Mouse (Mus musculus): ENCODE measurements around the gene Hpcal4. TPM values are rescaled to one million over a fixed set of nuclear protein-coding genes. Genes with fewer than 3 reads are reported as not detected.

The Hpcal4 gene
- polyA plus RNA-seq, 1 experiment from 2014 or later = 1.0 TPM

- no peak for ATAC-seq (ENCODE audit: low FRiP score, low TSS enrichment)
- no peaks in the 10 kb centered on the region for H3K36me3 ChIP-seq (ENCODE audit: control insufficient read depth, insufficient read depth, low read length)
- no peak overlapping the region for H3K4me3 ChIP-seq (ENCODE audit: low read length)
- H3K4me2 ChIP-seq (replicated peaks; ENCODE audit: low read depth, low read length) = no peak overlapping the region
- H3K4me1 ChIP-seq (ENCODE audit: control insufficient read depth, insufficient read depth, low read length) = no peaks in the 10 kb centered on the region
- no peaks in the 10 kb centered on the region for H3K9me3 ChIP-seq (ENCODE audit: control insufficient read depth, low read length)
- H3K9ac ChIP-seq (ENCODE audit: low read depth, low read length) = no peak overlapping the region
- H3K27ac ChIP-seq (ENCODE audit: low read depth, low read length) = no peak overlapping the region
- H3K27me3 ChIP-seq (ENCODE audit: control insufficient read depth, insufficient read depth, low read length) = no peaks in the 10 kb centered on the region
- WGBS = 87% methylated on average over 11 of the region's 11 CpGs
Observed at GRCm38 (mm10) chr4:123193791-123194190, 10.8 kb downstream of the Hpcal4 start.

GRCm38 (mm10) chr4:123196695-123197094 lies 13.7 kb downstream of the Hpcal4 start:
- H3K4me2 ChIP-seq (replicated peaks; ENCODE audit: low read depth, low read length) = no peak overlapping the region
- 53% methylated on average over 6 of the region's 6 CpGs for WGBS
- H3K27ac ChIP-seq (ENCODE audit: low read depth, low read length) = no peak overlapping the region
- no peaks in the 10 kb centered on the region for H3K36me3 ChIP-seq (ENCODE audit: control insufficient read depth, insufficient read depth, low read length)
- no peak overlapping the region for H3K4me3 ChIP-seq (ENCODE audit: low read length)
- H3K27me3 ChIP-seq (ENCODE audit: control insufficient read depth, insufficient read depth, low read length) = peaks cover 13% of the 10 kb centered on the region
- no peaks in the 10 kb centered on the region for H3K9me3 ChIP-seq (ENCODE audit: control insufficient read depth, low read length)
- peaks cover 7% of the 10 kb centered on the region; the same call in 1 of the 2 replicates for H3K4me1 ChIP-seq (ENCODE audit: control insufficient read depth, insufficient read depth, low read length)
- H3K9ac ChIP-seq (ENCODE audit: low read depth, low read length) = no peak overlapping the region
- no peak for ATAC-seq (ENCODE audit: low FRiP score, low TSS enrichment)

GRCm38 (mm10) chr4:123200771-123201185 lies 17.8 kb downstream of the Hpcal4 start:
- WGBS = 2% methylated on average over 15 of the region's 15 CpGs
- Histone ChIP-seq H3K9me3 (ENCODE audit: control insufficient read depth, low read length) (no peaks in the 10 kb centered on the region), H3K4me2 (replicated peaks; ENCODE audit: low read depth, low read length) (peak overlapping the region; percentile 88), H3K36me3 (ENCODE audit: control insufficient read depth, insufficient read depth, low read length) (no peaks in the 10 kb centered on the region), H3K4me1 (ENCODE audit: control insufficient read depth, insufficient read depth, low read length) (peaks cover 7% of the 10 kb centered on the region; the same call in 1 of the 2 replicates), H3K9ac (ENCODE audit: low read depth, low read length) (no peak overlapping the region), H3K27me3 (ENCODE audit: control insufficient read depth, insufficient read depth, low read length) (peaks cover 27% of the 10 kb centered on the region), H3K27ac (ENCODE audit: low read depth, low read length) (no peak overlapping the region), H3K4me3 (ENCODE audit: low read length) (peak overlapping the region; percentile 42)
- peak; percentile 42; the same call in 1 of the 2 replicates for ATAC-seq (ENCODE audit: low FRiP score, low TSS enrichment)

GRCm38 (mm10) chr4:123201186-123202093 lies 18.4 kb downstream of the Hpcal4 start, which contains the start of gene Nt5c1a:
Nt5c1a (plus strand) TSS chr4:123201504.
- Histone ChIP-seq H3K4me3 (ENCODE audit: low read length) (peak within 1 kb of the TSS; percentile 42), H3K9me3 (ENCODE audit: control insufficient read depth, low read length) (no peaks in the 10 kb centered on the region), H3K4me2 (replicated peaks; ENCODE audit: low read depth, low read length) (peak within 1 kb of the TSS; percentile 88), H3K27ac (ENCODE audit: low read depth, low read length) (no peak within 1 kb of the TSS), H3K4me1 (ENCODE audit: control insufficient read depth, insufficient read depth, low read length) (peaks cover 7% of the 10 kb centered on the region; the same call in 1 of the 2 replicates), H3K27me3 (ENCODE audit: control insufficient read depth, insufficient read depth, low read length) (peaks cover 27% of the 10 kb centered on the region), H3K36me3 (ENCODE audit: control insufficient read depth, insufficient read depth, low read length) (no peaks in the 10 kb centered on the region), H3K9ac (ENCODE audit: low read depth, low read length) (peak within 1 kb of the TSS; percentile 52)
- WGBS = under 1% methylated on average over 58 of the region's 58 CpGs
- peak; percentile 54; the same call in 1 of the 2 replicates for ATAC-seq (ENCODE audit: low FRiP score, low TSS enrichment)

GRCm38 (mm10) chr4:123202094-123202420 lies 19.0 kb downstream of the Hpcal4 start:
- WGBS = 13% methylated on average over 8 of the region's 8 CpGs
- H3K27me3 ChIP-seq (ENCODE audit: control insufficient read depth, insufficient read depth, low read length) = peaks cover 27% of the 10 kb centered on the region
- peaks cover 7% of the 10 kb centered on the region; the same call in 1 of the 2 replicates for H3K4me1 ChIP-seq (ENCODE audit: control insufficient read depth, insufficient read depth, low read length)
- no peaks in the 10 kb centered on the region for H3K36me3 ChIP-seq (ENCODE audit: control insufficient read depth, insufficient read depth, low read length)
- H3K4me3 ChIP-seq (ENCODE audit: low read length) = peak overlapping the region; percentile 42
- H3K9ac ChIP-seq (ENCODE audit: low read depth, low read length) = no peak overlapping the region
- peak overlapping the region; percentile 88 for H3K4me2 ChIP-seq (replicated peaks; ENCODE audit: low read depth, low read length)
- no peak overlapping the region for H3K27ac ChIP-seq (ENCODE audit: low read depth, low read length)
- ATAC-seq (ENCODE audit: low FRiP score, low TSS enrichment) = no peak
- H3K9me3 ChIP-seq (ENCODE audit: control insufficient read depth, low read length) = no peaks in the 10 kb centered on the region

GRCm38 (mm10) chr4:123207337-123207736 lies 24.3 kb downstream of the Hpcal4 start:
- Histone ChIP-seq H3K9ac (ENCODE audit: low read depth, low read length) (no peak overlapping the region), H3K4me3 (ENCODE audit: low read length) (no peak overlapping the region), H3K4me2 (replicated peaks; ENCODE audit: low read depth, low read length) (no peak overlapping the region), H3K27me3 (ENCODE audit: control insufficient read depth, insufficient read depth, low read length) (peaks cover 9% of the 10 kb centered on the region), H3K27ac (ENCODE audit: low read depth, low read length) (no peak overlapping the region), H3K9me3 (ENCODE audit: control insufficient read depth, low read length) (no peaks in the 10 kb centered on the region), H3K4me1 (ENCODE audit: control insufficient read depth, insufficient read depth, low read length) (no peaks in the 10 kb centered on the region; the same call in 1 of the 2 replicates), H3K36me3 (ENCODE audit: control insufficient read depth, insufficient read depth, low read length) (no peaks in the 10 kb centered on the region)
- no peak for ATAC-seq (ENCODE audit: low FRiP score, low TSS enrichment)
- 84% methylated on average over 5 of the region's 5 CpGs for WGBS

- H3K9me3 ChIP-seq (ENCODE audit: control insufficient read depth, low read length) = no peaks in the 10 kb centered on the region
- H3K27ac ChIP-seq (ENCODE audit: low read depth, low read length) = no peak overlapping the region
- whole genome bisulfite sequencing = 63% methylated on average over 8 of the region's 8 CpGs
- no peak overlapping the region for H3K9ac ChIP-seq (ENCODE audit: low read depth, low read length)
- H3K4me1 ChIP-seq (ENCODE audit: control insufficient read depth, insufficient read depth, low read length) = no peaks in the 10 kb centered on the region; the same call in 1 of the 2 replicates
- no peak overlapping the region for H3K4me3 ChIP-seq (ENCODE audit: low read length)
- no peak for ATAC-seq (ENCODE audit: low FRiP score, low TSS enrichment)
- H3K27me3 ChIP-seq (ENCODE audit: control insufficient read depth, insufficient read depth, low read length) = no peaks in the 10 kb centered on the region
- no peak overlapping the region for H3K4me2 ChIP-seq (replicated peaks; ENCODE audit: low read depth, low read length)
- no peaks in the 10 kb centered on the region for H3K36me3 ChIP-seq (ENCODE audit: control insufficient read depth, insufficient read depth, low read length)
Observed at GRCm38 (mm10) chr4:123210996-123211395, 28.0 kb downstream of the Hpcal4 start.

- Histone ChIP-seq H3K4me2 (replicated peaks; ENCODE audit: low read depth, low read length) (no peak overlapping the region), H3K27ac (ENCODE audit: low read depth, low read length) (no peak overlapping the region), H3K27me3 (ENCODE audit: control insufficient read depth, insufficient read depth, low read length) (no peaks in the 10 kb centered on the region), H3K4me1 (ENCODE audit: control insufficient read depth, insufficient read depth, low read length) (no peaks in the 10 kb centered on the region; the same call in 1 of the 2 replicates), H3K36me3 (ENCODE audit: control insufficient read depth, insufficient read depth, low read length) (no peaks in the 10 kb centered on the region), H3K9me3 (ENCODE audit: control insufficient read depth, low read length) (no peaks in the 10 kb centered on the region), H3K9ac (ENCODE audit: low read depth, low read length) (no peak overlapping the region), H3K4me3 (ENCODE audit: low read length) (no peak overlapping the region)
- ATAC-seq (ENCODE audit: low FRiP score, low TSS enrichment) = 0 out of 2 replicates have a peak, but pooled peaks have one; percentile 43
- WGBS = 45% methylated on average over 5 of the region's 5 CpGs
Observed at GRCm38 (mm10) chr4:123211453-123211852, 28.4 kb downstream of the Hpcal4 start.

- Histone ChIP-seq H3K27me3 (ENCODE audit: control insufficient read depth, insufficient read depth, low read length) (no peaks in the 10 kb centered on the region), H3K36me3 (ENCODE audit: control insufficient read depth, insufficient read depth, low read length) (no peaks in the 10 kb centered on the region), H3K9ac (ENCODE audit: low read depth, low read length) (no peak overlapping the region), H3K4me2 (replicated peaks; ENCODE audit: low read depth, low read length) (no peak overlapping the region), H3K4me1 (ENCODE audit: control insufficient read depth, insufficient read depth, low read length) (no peaks in the 10 kb centered on the region; the same call in 1 of the 2 replicates), H3K9me3 (ENCODE audit: control insufficient read depth, low read length) (no peaks in the 10 kb centered on the region), H3K4me3 (ENCODE audit: low read length) (no peak overlapping the region), H3K27ac (ENCODE audit: low read depth, low read length) (no peak overlapping the region)
- ATAC-seq (ENCODE audit: low FRiP score, low TSS enrichment) = no peak
- WGBS = 65% methylated on average over 2 of the region's 2 CpGs
Observed at GRCm38 (mm10) chr4:123212330-123212729, 29.3 kb downstream of the Hpcal4 start.
